Mouse (Mus musculus): ENCODE measurements around the gene Mcm2. TPM values are rescaled to one million over a fixed set of nuclear protein-coding genes. Genes with fewer than 3 reads are reported as not detected.

Gene Mcm2
- polyA plus RNA-seq, 1 experiment = 10.2 TPM

DNA sequence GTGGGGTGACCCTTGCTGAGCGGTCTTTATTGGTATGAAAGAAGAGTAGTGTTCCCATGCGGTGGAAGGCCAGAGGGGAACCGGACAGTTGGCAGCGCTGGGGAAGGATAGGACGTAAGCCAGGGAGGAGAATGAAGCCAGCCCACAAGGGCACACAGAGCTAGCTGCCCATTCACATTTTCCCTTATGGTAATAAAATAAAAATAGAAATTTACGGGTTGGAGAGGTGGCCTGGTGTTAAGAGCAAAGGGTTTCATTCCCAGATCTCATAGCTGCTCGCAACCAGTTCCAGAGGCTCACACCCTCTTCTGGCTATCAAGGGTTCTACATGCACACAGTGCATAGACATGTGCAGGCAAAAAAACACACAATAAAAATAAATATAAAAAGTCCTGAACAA is 48.5 kb downstream of the Mcm2 start:
- H3K27ac ChIP-seq (ENCODE audit: insufficient read depth, low read depth, low read length) = no peak overlapping the region
- WGBS = 87% methylated on average over 7 of the region's 7 CpGs
- no peak for DNase-seq
- H3K4me3 ChIP-seq (ENCODE audit: insufficient read depth, low read depth, low read length) = no peak overlapping the region
- H3K27me3 ChIP-seq (replicated peaks; ENCODE audit: control insufficient read depth, insufficient read depth, low read length) = no peaks in the 10 kb centered on the region
- H3K36me3 ChIP-seq (ENCODE audit: control insufficient read depth, insufficient read depth, low read length) = no peaks in the 10 kb centered on the region
- no peak for TF ChIP-seq POLR2A (IDR thresholded peaks at IDR 0.05; ENCODE audit: low read depth, low read length)
- no peak for TF ChIP-seq CTCF (conservative IDR thresholded peaks at IDR 0.05; ENCODE audit: insufficient read depth, insufficient read length, low read depth, low read length)
- H3K4me1 ChIP-seq (ENCODE audit: control insufficient read depth, insufficient read depth, low read length) = no peaks in the 10 kb centered on the region

DNA sequence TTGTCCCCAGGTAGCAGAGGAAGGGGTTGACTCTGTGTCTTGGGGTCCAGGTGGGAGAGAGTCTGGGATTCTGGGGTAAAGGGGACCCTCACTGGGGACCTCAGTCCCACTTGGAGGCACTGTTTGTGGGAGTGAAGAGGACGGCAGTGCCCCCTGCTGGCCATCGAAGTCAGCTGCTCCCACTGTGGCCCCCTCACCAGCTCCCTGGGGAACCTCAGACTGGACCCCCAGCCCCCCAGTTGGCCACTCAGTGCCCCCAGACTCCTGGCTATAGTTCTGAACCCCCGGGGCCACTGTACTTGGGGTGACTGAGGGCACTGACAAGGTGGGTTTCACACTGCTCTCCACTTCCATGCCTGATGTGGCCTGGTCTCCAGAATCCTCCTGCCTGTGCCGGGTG is 49.3 kb downstream of the Mcm2 start:
- DNase-seq = no peak
- TF ChIP-seq CTCF (conservative IDR thresholded peaks at IDR 0.05; ENCODE audit: insufficient read depth, insufficient read length, low read depth, low read length) = peak; percentile 45; the same call in 1 of the 2 replicates
- no peak for TF ChIP-seq POLR2A (IDR thresholded peaks at IDR 0.05; ENCODE audit: low read depth, low read length)
- 49% methylated on average over 4 of the region's 4 CpGs for WGBS

DNA sequence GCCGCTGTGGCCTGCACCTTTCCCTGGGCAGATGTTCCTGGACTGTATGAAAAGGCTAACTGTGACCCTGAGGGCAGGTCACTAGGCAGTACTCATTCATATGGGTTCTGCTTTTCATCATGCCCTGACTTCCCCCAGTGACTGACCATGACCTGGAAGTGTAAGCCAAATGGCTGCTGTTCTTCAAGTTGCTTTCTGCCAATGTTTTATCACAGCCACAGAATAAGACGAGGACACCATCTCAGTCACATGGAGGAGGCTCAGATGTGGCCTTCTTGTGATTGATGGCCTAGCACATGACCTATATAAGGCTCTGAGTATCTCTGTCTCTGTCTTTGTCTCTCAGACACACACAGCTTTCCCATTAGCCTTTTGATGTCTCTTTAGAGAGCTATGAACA is 51.0 kb downstream of the Mcm2 start:
- Histone ChIP-seq H3K27me3 (replicated peaks; ENCODE audit: control insufficient read depth, insufficient read depth, low read length) (no peaks in the 10 kb centered on the region), H3K36me3 (ENCODE audit: control insufficient read depth, insufficient read depth, low read length) (no peaks in the 10 kb centered on the region), H3K27ac (ENCODE audit: insufficient read depth, low read depth, low read length) (no peak overlapping the region), H3K4me1 (ENCODE audit: control insufficient read depth, insufficient read depth, low read length) (0 out of 2 replicates have a peak, but pooled peaks cover 4% of the 10 kb centered on the region), H3K4me3 (ENCODE audit: insufficient read depth, low read depth, low read length) (no peak overlapping the region)
- TF ChIP-seq POLR2A (IDR thresholded peaks at IDR 0.05; ENCODE audit: low read depth, low read length) (no peak), CTCF (conservative IDR thresholded peaks at IDR 0.05; ENCODE audit: insufficient read depth, insufficient read length, low read depth, low read length) (no peak)
- 67% methylated on average over 2 of the region's 2 CpGs for WGBS
- no peak for DNase-seq

More for the DNA sequence above, 49.3 kb downstream of the Mcm2 start:
- no peaks in the 10 kb centered on the region for H3K36me3 ChIP-seq (ENCODE audit: control insufficient read depth, insufficient read depth, low read length)
- H3K27me3 ChIP-seq (replicated peaks; ENCODE audit: control insufficient read depth, insufficient read depth, low read length) = no peaks in the 10 kb centered on the region
- no peaks in the 10 kb centered on the region for H3K4me1 ChIP-seq (ENCODE audit: control insufficient read depth, insufficient read depth, low read length)
- H3K4me3 ChIP-seq (ENCODE audit: insufficient read depth, low read depth, low read length) = no peak overlapping the region
- H3K27ac ChIP-seq (ENCODE audit: insufficient read depth, low read depth, low read length) = no peak overlapping the region

DNA sequence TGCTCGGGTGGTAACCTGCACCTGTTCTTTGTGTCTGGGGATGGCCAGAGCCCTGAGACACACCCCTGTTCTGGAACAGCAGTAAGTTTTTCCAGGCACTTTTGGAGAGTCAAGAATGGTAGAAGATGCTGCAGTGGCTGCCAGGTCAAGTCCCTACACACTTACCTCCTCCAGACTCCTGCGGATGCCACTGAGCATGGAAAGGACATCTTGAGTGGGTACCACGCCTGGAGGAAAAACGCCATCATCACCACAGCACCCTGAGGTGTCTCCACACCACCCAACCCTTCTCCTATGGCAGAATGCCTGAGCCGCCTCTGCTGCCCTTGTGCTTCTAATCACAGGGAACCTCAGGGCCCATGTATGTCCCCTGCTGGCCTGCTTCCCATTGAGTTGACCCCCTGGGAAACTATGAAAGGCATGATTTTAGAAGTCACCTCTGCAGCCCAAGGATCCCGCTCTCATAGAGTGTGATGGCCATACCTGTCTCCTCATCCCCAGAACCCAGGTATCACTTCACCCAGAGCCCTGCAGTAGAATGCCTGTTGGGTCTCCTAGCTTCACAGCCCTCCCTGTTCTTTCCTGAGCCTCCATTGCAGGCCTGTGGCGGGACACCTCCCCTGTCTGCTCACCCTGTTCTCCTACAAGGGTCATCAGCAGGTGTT is 53.5 kb downstream of the Mcm2 start:
- H3K27ac ChIP-seq (ENCODE audit: insufficient read depth, low read depth, low read length) = no peak overlapping the region
- H3K4me1 ChIP-seq (ENCODE audit: control insufficient read depth, insufficient read depth, low read length) = peaks cover 11% of the 10 kb centered on the region
- WGBS = 95% methylated on average over 7 of the region's 7 CpGs
- no peaks in the 10 kb centered on the region for H3K36me3 ChIP-seq (ENCODE audit: control insufficient read depth, insufficient read depth, low read length)
- no peak overlapping the region for H3K4me3 ChIP-seq (ENCODE audit: insufficient read depth, low read depth, low read length)
- no peak for DNase-seq
- TF ChIP-seq CTCF (conservative IDR thresholded peaks at IDR 0.05; ENCODE audit: insufficient read depth, insufficient read length, low read depth, low read length) (no peak), POLR2A (IDR thresholded peaks at IDR 0.05; ENCODE audit: low read depth, low read length) (no peak)
- H3K27me3 ChIP-seq (replicated peaks; ENCODE audit: control insufficient read depth, insufficient read depth, low read length) = no peaks in the 10 kb centered on the region

DNA sequence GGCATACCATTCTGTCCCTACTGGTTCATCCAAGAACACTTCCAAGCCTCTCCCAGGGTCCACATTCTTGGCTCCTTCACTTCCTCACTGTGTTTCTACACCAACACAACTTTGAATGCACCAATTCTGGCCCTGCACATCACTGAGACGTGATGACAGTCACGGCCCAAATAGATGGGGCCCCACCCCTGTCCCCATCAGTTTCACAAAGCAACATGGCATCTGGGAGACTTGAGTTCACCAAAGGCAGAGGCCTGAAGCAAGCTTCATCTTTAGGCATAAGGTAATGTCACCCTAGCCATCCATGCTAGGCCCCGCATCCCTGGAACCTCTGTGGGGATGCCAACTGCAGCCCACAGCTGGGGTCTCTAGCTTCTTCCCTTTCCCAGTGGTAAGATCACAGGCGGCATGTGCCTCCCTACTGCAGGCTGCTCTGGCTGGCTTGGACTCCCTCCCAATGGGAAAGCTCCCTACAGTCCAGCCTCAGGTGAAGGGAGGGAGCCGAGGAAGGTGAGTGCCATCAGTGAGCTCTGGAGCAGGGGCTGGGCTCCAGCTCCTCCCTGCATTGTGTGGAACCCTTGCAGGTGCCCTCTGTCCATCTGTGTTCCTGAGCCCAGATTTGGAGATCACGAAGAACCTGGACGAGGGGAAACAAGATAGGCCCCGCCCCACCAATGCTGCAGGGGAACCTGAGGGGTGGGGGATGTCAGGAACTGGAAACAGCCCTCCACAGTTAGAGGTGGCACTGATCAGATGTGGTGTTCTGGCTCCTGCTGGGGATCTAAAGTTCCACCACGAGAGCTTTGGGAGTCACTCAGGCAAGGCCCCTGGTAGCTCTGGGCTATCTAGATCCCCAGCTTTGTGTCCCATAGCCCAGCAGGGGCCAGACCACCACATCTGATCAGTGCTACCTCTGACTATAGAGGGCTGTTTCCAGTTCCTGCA is 54.5 kb downstream of the Mcm2 start:
- Histone ChIP-seq H3K4me3 (ENCODE audit: insufficient read depth, low read depth, low read length) (no peak overlapping the region), H3K27ac (ENCODE audit: insufficient read depth, low read depth, low read length) (no peak overlapping the region), H3K36me3 (ENCODE audit: control insufficient read depth, insufficient read depth, low read length) (no peaks in the 10 kb centered on the region), H3K27me3 (replicated peaks; ENCODE audit: control insufficient read depth, insufficient read depth, low read length) (no peaks in the 10 kb centered on the region), H3K4me1 (ENCODE audit: control insufficient read depth, insufficient read depth, low read length) (peaks cover 11% of the 10 kb centered on the region)
- 86% methylated on average over 9 of the region's 9 CpGs for WGBS
- TF ChIP-seq POLR2A (IDR thresholded peaks at IDR 0.05; ENCODE audit: low read depth, low read length) (no peak), CTCF (conservative IDR thresholded peaks at IDR 0.05; ENCODE audit: insufficient read depth, insufficient read length, low read depth, low read length) (no peak)
- no peak for DNase-seq

DNA sequence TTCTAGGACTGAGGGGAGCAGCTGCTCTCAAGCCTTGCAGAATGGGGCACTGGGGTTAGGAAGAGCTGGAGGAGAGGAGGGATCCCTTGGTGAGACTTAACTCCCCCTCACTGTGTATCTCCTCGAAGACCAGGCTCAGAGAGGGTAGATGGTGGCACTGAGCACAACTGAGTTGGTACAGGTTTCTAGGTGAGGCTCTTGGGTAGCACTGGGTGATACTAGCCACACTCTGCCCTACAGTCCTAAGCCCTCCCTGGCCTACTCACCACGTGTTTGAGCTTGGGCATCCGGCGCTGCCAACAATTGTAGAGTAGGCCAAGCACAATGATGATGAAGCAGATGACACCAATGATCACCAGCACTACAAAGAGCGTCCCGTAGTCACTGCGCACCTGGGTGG is 55.3 kb downstream of the Mcm2 start:
- Histone ChIP-seq H3K4me3 (ENCODE audit: insufficient read depth, low read depth, low read length) (peak overlapping the region; percentile 66), H3K36me3 (ENCODE audit: control insufficient read depth, insufficient read depth, low read length) (no peaks in the 10 kb centered on the region), H3K27me3 (replicated peaks; ENCODE audit: control insufficient read depth, insufficient read depth, low read length) (no peaks in the 10 kb centered on the region), H3K27ac (ENCODE audit: insufficient read depth, low read depth, low read length) (no peak overlapping the region), H3K4me1 (ENCODE audit: control insufficient read depth, insufficient read depth, low read length) (peaks cover 11% of the 10 kb centered on the region)
- no peak for DNase-seq
- 75% methylated on average over 7 of the region's 7 CpGs for WGBS
- TF ChIP-seq POLR2A (IDR thresholded peaks at IDR 0.05; ENCODE audit: low read depth, low read length) (no peak), CTCF (conservative IDR thresholded peaks at IDR 0.05; ENCODE audit: insufficient read depth, insufficient read length, low read depth, low read length) (no peak)

DNA sequence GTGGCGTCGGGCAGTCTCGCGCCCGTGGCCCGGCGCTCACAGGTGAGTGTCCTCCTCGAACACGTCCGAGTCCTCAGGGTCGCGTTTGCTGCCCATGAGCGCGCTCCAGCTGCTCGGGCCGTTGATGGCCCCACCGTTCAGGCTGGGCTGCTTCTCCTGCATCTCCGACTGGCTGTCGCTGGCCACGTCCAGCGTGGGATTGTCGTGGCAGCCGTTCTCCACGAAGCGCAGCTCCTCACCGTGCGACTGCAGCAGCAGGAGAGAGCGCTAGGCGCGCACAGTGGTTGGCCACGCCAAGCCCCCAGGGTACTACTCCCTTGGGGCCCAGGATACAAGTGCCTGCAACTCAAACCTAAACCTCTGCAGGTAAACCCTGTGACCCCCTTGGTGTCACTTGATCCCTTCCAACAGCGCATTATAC is 55.8 kb downstream of the Mcm2 start:
- H3K27ac ChIP-seq (ENCODE audit: insufficient read depth, low read depth, low read length) = no peak overlapping the region
- H3K27me3 ChIP-seq (replicated peaks; ENCODE audit: control insufficient read depth, insufficient read depth, low read length) = no peaks in the 10 kb centered on the region
- TF ChIP-seq POLR2A (IDR thresholded peaks at IDR 0.05; ENCODE audit: low read depth, low read length) = no peak
- TF ChIP-seq CTCF (conservative IDR thresholded peaks at IDR 0.05; ENCODE audit: insufficient read depth, insufficient read length, low read depth, low read length) = no peak
- no peaks in the 10 kb centered on the region for H3K36me3 ChIP-seq (ENCODE audit: control insufficient read depth, insufficient read depth, low read length)
- peaks cover 11% of the 10 kb centered on the region for H3K4me1 ChIP-seq (ENCODE audit: control insufficient read depth, insufficient read depth, low read length)
- H3K4me3 ChIP-seq (ENCODE audit: insufficient read depth, low read depth, low read length) = peak overlapping the region; percentile 66
- no peak for DNase-seq
- WGBS = under 1% methylated on average over 29 of the region's 32 CpGs
